In genomic region chr2:156781836-156782480, GRCm38 (mm10) we compare ENCODE assay signal across 15 mouse cellular contexts. TPM values are rescaled to one million over a fixed set of nuclear protein-coding genes. Genes with fewer than 3 reads are reported as not detected.
A peak's percentile ranks its signal among the peaks of the same experiment; 100 is the strongest.
DNase-seq lines count a peak whose midpoint lies in the region; ATAC-seq and TF ChIP-seq lines count a peak whose summit lies in the region.
"Had no signal": no experiment of that assay in that cellular context is flagged by ENCODE, and none has a peak within 500 bp of the region (broad histone marks: within the 10 kb centered on the region; RNA-seq: fewer than 3 reads in every experiment).

No protein-coding gene starts in this region.

- peaks cover 17% of the 10 kb centered on the region for H3K27me3 ChIP-seq in forebrain, embryonic 10.5 days (ENCODE audit: poor library complexity, severe bottlenecking)
- no peaks in the 10 kb centered on the region for H3K27me3 ChIP-seq in forebrain, embryonic 15.5 days
- H3K27me3 ChIP-seq in midbrain, embryonic 11.5 days (ENCODE audit: control insufficient read depth, insufficient read depth, low read length), result no peaks in the 10 kb centered on the region
- no peaks in the 10 kb centered on the region for H3K27me3 ChIP-seq in midbrain, embryonic 15.5 days (replicated peaks)
- no peaks in the 10 kb centered on the region for H3K27me3 ChIP-seq in stomach, postnatal 0 days (ENCODE audit: control insufficient read depth, insufficient read depth, low read length)
- peaks cover 7% of the 10 kb centered on the region for H3K27me3 ChIP-seq in limb, embryonic 10.5 days (ENCODE audit: low read depth, poor library complexity, severe bottlenecking)
- H3K27me3 ChIP-seq: embryonic facial prominence, embryonic 15.5 days had no signal

- peaks cover 7% of the 10 kb centered on the region for H3K9me3 ChIP-seq in forebrain, embryonic 10.5 days
- H3K9me3 ChIP-seq in forebrain, embryonic 15.5 days, result no peaks in the 10 kb centered on the region
- H3K9me3 ChIP-seq in midbrain, embryonic 11.5 days (ENCODE audit: control insufficient read depth, low read length), result no peaks in the 10 kb centered on the region
- H3K9me3 ChIP-seq in midbrain, embryonic 15.5 days, result no peaks in the 10 kb centered on the region
- no peaks in the 10 kb centered on the region for H3K9me3 ChIP-seq in stomach, postnatal 0 days (ENCODE audit: control insufficient read depth, low read length)
- no peaks in the 10 kb centered on the region for H3K9me3 ChIP-seq in limb, embryonic 10.5 days (replicated peaks)
- H3K9me3 ChIP-seq: embryonic facial prominence, embryonic 15.5 days had no signal

- H3K9ac ChIP-seq in forebrain, embryonic 15.5 days (replicated peaks), result no peak overlapping the region
- H3K9ac ChIP-seq in midbrain, embryonic 11.5 days (ENCODE audit: low read length), result no peak overlapping the region
- no peak overlapping the region for H3K9ac ChIP-seq in midbrain, embryonic 15.5 days
- H3K9ac ChIP-seq in stomach, postnatal 0 days (ENCODE audit: low read length), result no peak overlapping the region
- H3K9ac ChIP-seq: embryonic facial prominence, embryonic 15.5 days; hindbrain, embryonic 14.5 days; midbrain, embryonic 12.5 days had no signal

- no peak for TF ChIP-seq EP300 in stomach, postnatal 0 days (optimal IDR thresholded peaks at IDR 0.05)

- peak overlapping the region; percentile 64 for H3K27ac ChIP-seq in forebrain, embryonic 10.5 days
- no peak overlapping the region for H3K27ac ChIP-seq in forebrain, embryonic 15.5 days (replicated peaks)
- no peak overlapping the region for H3K27ac ChIP-seq in midbrain, embryonic 11.5 days (ENCODE audit: low read depth, low read length)
- H3K27ac ChIP-seq in midbrain, embryonic 15.5 days, result no peak overlapping the region
- no peak overlapping the region for H3K27ac ChIP-seq in stomach, postnatal 0 days (replicated peaks)
- H3K27ac ChIP-seq in limb, embryonic 10.5 days, result no peak overlapping the region
- H3K27ac ChIP-seq: embryonic facial prominence, embryonic 15.5 days; hindbrain, embryonic 14.5 days; layer of hippocampus, adult 2 months; midbrain, embryonic 12.5 days had no signal

- H3K4me1 ChIP-seq in forebrain, embryonic 10.5 days, result peaks cover 34% of the 10 kb centered on the region
- peaks cover 5% of the 10 kb centered on the region; the same call in 1 of the 2 replicates for H3K4me1 ChIP-seq in forebrain, embryonic 15.5 days
- peaks cover 6% of the 10 kb centered on the region; the same call in 1 of the 2 replicates for H3K4me1 ChIP-seq in midbrain, embryonic 11.5 days (ENCODE audit: control insufficient read depth, insufficient read depth, low read length)
- peaks cover 7% of the 10 kb centered on the region; the same call in 1 of the 2 replicates for H3K4me1 ChIP-seq in midbrain, embryonic 15.5 days
- no peaks in the 10 kb centered on the region for H3K4me1 ChIP-seq in stomach, postnatal 0 days (replicated peaks; ENCODE audit: control insufficient read depth, insufficient read depth)
- H3K4me1 ChIP-seq in limb, embryonic 10.5 days, result peaks cover 22% of the 10 kb centered on the region

- DNase-seq in forebrain, embryonic 10.5 days (ENCODE audit: extremely low spot score, low spot score), result no peak
- DNase-seq in midbrain, embryonic 11.5 days (ENCODE audit: low spot score, missing footprints), result peak; percentile 69
- peak; percentile 68 for DNase-seq in liver
- DNase-seq in stomach, postnatal 0 days (ENCODE audit: low spot score), result peak; percentile 12
- no peak for DNase-seq in limb, embryonic 10.5 days (ENCODE audit: low spot score)
- DNase-seq in urinary bladder, postnatal 10 days (ENCODE audit: low spot score), result no peak
- DNase-seq: cerebellum, postnatal 14 days; kidney, adult 2 months; thymus, adult 18-20 months had no signal

- ATAC-seq in forebrain, embryonic 15.5 days (replicated peaks), result no peak
- no peak for ATAC-seq in midbrain, embryonic 11.5 days (ENCODE audit: low FRiP score)
- no peak for ATAC-seq in midbrain, embryonic 15.5 days (replicated peaks)
- ATAC-seq in stomach, postnatal 0 days (ENCODE audit: low FRiP score, low TSS enrichment), result no peak

- H3K4me2 ChIP-seq in forebrain, embryonic 15.5 days (replicated peaks), result no peak overlapping the region
- H3K4me2 ChIP-seq in midbrain, embryonic 11.5 days, result no peak overlapping the region
- no peak overlapping the region for H3K4me2 ChIP-seq in midbrain, embryonic 15.5 days
- H3K4me2 ChIP-seq in stomach, postnatal 0 days (replicated peaks; ENCODE audit: low read depth), result no peak overlapping the region
- H3K4me2 ChIP-seq: embryonic facial prominence, embryonic 15.5 days; hindbrain, embryonic 14.5 days; midbrain, embryonic 12.5 days had no signal

- 65% methylated on average over 4 of the region's 4 CpGs for WGBS in forebrain, embryonic 10.5 days
- 71% methylated on average over 4 of the region's 4 CpGs for WGBS in forebrain, embryonic 15.5 days
- WGBS in midbrain, embryonic 11.5 days, result 61% methylated on average over 4 of the region's 4 CpGs
- WGBS in midbrain, embryonic 15.5 days, result 76% methylated on average over 4 of the region's 4 CpGs
- WGBS in stomach, postnatal 0 days, result 63% methylated on average over 4 of the region's 4 CpGs
- 66% methylated on average over 4 of the region's 4 CpGs for WGBS in limb, embryonic 10.5 days

- peak; percentile 33; the same call in 1 of the 2 replicates for TF ChIP-seq CTCF in stomach, postnatal 0 days (IDR thresholded peaks at IDR 0.05; ENCODE audit: low read depth)

- H3K36me3 ChIP-seq in forebrain, embryonic 10.5 days (replicated peaks), result no peaks in the 10 kb centered on the region
- H3K36me3 ChIP-seq in forebrain, embryonic 15.5 days, result no peaks in the 10 kb centered on the region
- no peaks in the 10 kb centered on the region for H3K36me3 ChIP-seq in midbrain, embryonic 11.5 days (ENCODE audit: control insufficient read depth, insufficient read depth, low read length)
- no peaks in the 10 kb centered on the region for H3K36me3 ChIP-seq in midbrain, embryonic 15.5 days (replicated peaks)
- 0 out of 2 replicates have a peak, but pooled peaks cover 2% of the 10 kb centered on the region for H3K36me3 ChIP-seq in stomach, postnatal 0 days (ENCODE audit: control insufficient read depth, insufficient read depth, low read length)
- no peaks in the 10 kb centered on the region for H3K36me3 ChIP-seq in limb, embryonic 10.5 days
- H3K36me3 ChIP-seq: embryonic facial prominence, embryonic 15.5 days; midbrain, embryonic 12.5 days had no signal

- no peak overlapping the region for H3K4me3 ChIP-seq in forebrain, embryonic 10.5 days
- no peak overlapping the region for H3K4me3 ChIP-seq in forebrain, embryonic 15.5 days
- H3K4me3 ChIP-seq in midbrain, embryonic 11.5 days (ENCODE audit: low read depth, low read length), result no peak overlapping the region
- H3K4me3 ChIP-seq in midbrain, embryonic 15.5 days, result no peak overlapping the region
- H3K4me3 ChIP-seq in stomach, postnatal 0 days (ENCODE audit: low read depth, low read length), result no peak overlapping the region
- no peak overlapping the region for H3K4me3 ChIP-seq in limb, embryonic 10.5 days
- H3K4me3 ChIP-seq: embryonic facial prominence, embryonic 15.5 days; layer of hippocampus, adult 2 months; midbrain, embryonic 12.5 days had no signal

RNA-seq across cellular contexts. Expression of gene Myl9, which starts 6.7 kb away (rescaled TPM):
- polyA plus RNA-seq in forebrain, embryonic 10.5 days (2016; fragmentation: Nextera tagmentation; extraction: Ambion mirVana), result 79.0 and 80.3 TPM in 2 replicates
- polyA plus RNA-seq in forebrain, embryonic 15.5 days (2015; fragmentation: Nextera tagmentation; extraction: Ambion mirVana), result 32.2 and 34.2 TPM in 2 replicates
- 112 and 118 TPM in 2 replicates for polyA plus RNA-seq in midbrain, embryonic 11.5 days (2014; fragmentation: Nextera tagmentation; extraction: Ambion mirVana)
- polyA plus RNA-seq in midbrain, embryonic 15.5 days (2015; fragmentation: Nextera tagmentation; extraction: Ambion mirVana), result 41.2 and 41.6 TPM in 2 replicates
- polyA plus RNA-seq in stomach, postnatal 0 days (2015; fragmentation: Nextera tagmentation; extraction: Ambion mirVana), result 2,268 and 2,333 TPM in 2 replicates
- 30.1 and 62.7 TPM in 2 replicates for polyA plus RNA-seq in limb, embryonic 10.5 days (2016; fragmentation: Nextera tagmentation; extraction: Ambion mirVana)

RNA-seq across cellular contexts. Expression of gene Tgif2, which starts 57.8 kb away (rescaled TPM):
- 108 and 109 TPM in 2 replicates for polyA plus RNA-seq in forebrain, embryonic 10.5 days (2016; fragmentation: Nextera tagmentation; extraction: Ambion mirVana)
- 42.4 and 45.2 TPM in 2 replicates for polyA plus RNA-seq in forebrain, embryonic 15.5 days (2015; fragmentation: Nextera tagmentation; extraction: Ambion mirVana)
- polyA plus RNA-seq in midbrain, embryonic 11.5 days (2014; fragmentation: Nextera tagmentation; extraction: Ambion mirVana), result 81.2 and 88.6 TPM in 2 replicates
- 19.9 and 21.9 TPM in 2 replicates for polyA plus RNA-seq in midbrain, embryonic 15.5 days (2015; fragmentation: Nextera tagmentation; extraction: Ambion mirVana)
- polyA plus RNA-seq in stomach, postnatal 0 days (2015; fragmentation: Nextera tagmentation; extraction: Ambion mirVana), result 11.9 and 13.3 TPM in 2 replicates
- polyA plus RNA-seq in limb, embryonic 10.5 days (2016; fragmentation: Nextera tagmentation; extraction: Ambion mirVana), result 104 and 109 TPM in 2 replicates

Comparison
In these comparisons a context has a peak if more than half of its experiments do, and no peak if none do; other contexts are left out.
1. DNase-seq: peak in midbrain, embryonic 11.5 days (single experiment), liver (single experiment) and stomach, postnatal 0 days (single experiment); none in forebrain, embryonic 10.5 days (single experiment), limb, embryonic 10.5 days (single experiment) and urinary bladder, postnatal 10 days (single experiment).
2. RNA of gene Myl9, which starts 6.7 kb away (polyA plus RNA-seq): 2,268 to 2,333 TPM in stomach, postnatal 0 days; 112 to 118 TPM in midbrain, embryonic 11.5 days, 79.0 to 80.3 TPM in forebrain, embryonic 10.5 days, 30.1 to 62.7 TPM in limb, embryonic 10.5 days, 41.2 to 41.6 TPM in midbrain, embryonic 15.5 days and 32.2 to 34.2 TPM in forebrain, embryonic 15.5 days; every median in the first group is over 10 times any median in the second.